Mouse (Mus musculus) midbrain, embryonic 12.5 days (tissue): ENCODE measurements around the gene Tle6. TPM values are rescaled to one million over a fixed set of nuclear protein-coding genes. Genes with fewer than 3 reads are reported as not detected.
"Not testable (repeated sequence)": the region's sequence is repeated elsewhere in the genome, so short reads cannot be mapped to it uniquely, and the experiment has no call there.

Source experiments
- ATAC-seq: fragments of 200-750 bp; cut with Nextera tagmentation; 2 replicates; pipeline ENCODE4 v1.8.0; 2017; ENCODE audit warnings: low read depth, moderate TSS enrichment, moderate library complexity; ENCODE audit not compliant: low FRiP score
- H3K27ac ChIP-seq: fragments of 300-500 bp; sonication (generic); replicated peaks from 2 replicates; pipeline ENCODE4 v1.5.1; 2016; ENCODE audit warnings: mild to moderate bottlenecking
- H3K27me3 ChIP-seq: fragments of 300-500 bp; sonication (generic); 2 replicates; pipeline ENCODE4 v1.6.1; 2016; ENCODE audit warnings: mild to moderate bottlenecking
- H3K36me3 ChIP-seq: fragments of 300-500 bp; sonication (generic); 2 replicates; pipeline ENCODE4 v1.6.1; 2016
- H3K4me1 ChIP-seq: fragments of 300-500 bp; sonication (generic); 2 replicates; pipeline ENCODE4 v1.6.1; 2016
- H3K4me2 ChIP-seq: fragments of 300-500 bp; sonication (generic); replicated peaks from 2 replicates; pipeline ENCODE4 v1.6.1; 2016; ENCODE audit warnings: mild to moderate bottlenecking, moderate library complexity
- H3K4me3 ChIP-seq: fragments of 300-500 bp; sonication (generic); 2 replicates; pipeline ENCODE4 v1.5.1; 2016; ENCODE audit warnings: mild to moderate bottlenecking
- H3K9ac ChIP-seq: fragments of 300-500 bp; sonication (generic); replicated peaks from 2 replicates; pipeline ENCODE4 v1.6.1; 2016; ENCODE audit warnings: mild to moderate bottlenecking, moderate library complexity
- H3K9me3 ChIP-seq: fragments of 300-500 bp; sonication (generic); 2 replicates; pipeline ENCODE4 v1.6.1; 2016; ENCODE audit warnings: mild to moderate bottlenecking
- WGBS: fragments of 180-500 bp; shearing (Covaris S2); methylation state at CpG from one replicate; pipeline ENCODE4 v1.1.7; 2016; 5-methylcytosine and 5-hydroxymethylcytosine counted together
- polyA plus RNA-seq: library from polyadenylated mRNA; unstranded; fragments of >200 nt; fragmentation: Nextera tagmentation; extraction: Ambion mirVana; gene quantifications from 2 replicates; pipeline ENCODE4 v1.2.1, GENCODE M21; 2016

The Tle6 gene
- polyA plus RNA-seq, 1 experiment from 2014 or later: 5.1 TPM

DNA sequence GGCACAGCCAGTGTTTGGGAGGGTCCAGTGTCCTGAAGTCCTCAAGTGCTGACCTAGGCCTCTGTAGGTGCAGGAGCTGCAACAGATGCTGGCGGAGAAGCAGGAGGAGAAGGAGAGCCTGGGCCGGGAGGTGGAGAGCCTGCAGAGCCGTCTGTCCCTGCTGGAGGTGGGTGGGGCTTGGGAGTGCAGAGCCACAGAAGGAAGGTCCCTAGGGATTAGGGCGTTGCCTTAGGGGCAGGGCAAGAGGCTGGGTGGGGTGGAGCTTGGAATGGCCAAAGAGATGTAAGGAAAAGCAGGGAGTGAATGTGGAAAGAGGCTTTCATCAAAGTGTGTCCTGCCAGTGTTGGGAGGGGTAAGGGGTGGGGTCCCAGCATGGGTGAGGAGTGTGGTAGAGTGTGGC is 40.0 kb upstream of the Tle6 start:
- H3K36me3 ChIP-seq, H3K27ac ChIP-seq, H3K9me3 ChIP-seq, H3K4me3 ChIP-seq, H3K27me3 ChIP-seq, H3K4me2 ChIP-seq, H3K9ac ChIP-seq, ATAC-seq: not testable (repeated sequence)
- 49% methylated on average over 4 of the region's 4 CpGs for WGBS
- peaks cover 24% of the 10 kb centered on the region for H3K4me1 ChIP-seq

DNA sequence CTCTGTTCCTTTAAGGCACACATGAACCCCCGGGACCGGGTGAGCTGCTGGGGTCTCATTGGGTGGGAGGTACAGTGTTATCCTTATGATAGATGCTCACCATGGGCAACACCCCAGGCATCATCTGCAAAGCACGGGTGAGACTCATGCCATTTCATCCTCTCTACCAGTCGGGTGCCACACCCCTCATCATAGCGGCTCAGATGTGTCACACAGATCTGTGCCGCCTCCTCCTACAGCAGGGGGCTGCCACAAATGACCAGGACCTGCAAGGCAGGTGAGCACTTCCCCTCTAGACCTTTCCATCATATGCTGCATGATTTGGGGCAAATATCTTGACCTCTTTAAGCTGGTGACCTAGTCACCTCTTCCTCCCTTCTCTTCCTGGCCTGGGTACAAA is 37.2 kb upstream of the Tle6 start:
- H3K4me1 ChIP-seq: peaks cover 28% of the 10 kb centered on the region
- no peaks in the 10 kb centered on the region for H3K9me3 ChIP-seq
- no peak overlapping the region for H3K4me3 ChIP-seq
- H3K36me3 ChIP-seq: no peaks in the 10 kb centered on the region
- 79% methylated on average over 6 of the region's 6 CpGs for WGBS
- no peak overlapping the region for H3K27ac ChIP-seq
- no peak overlapping the region for H3K9ac ChIP-seq
- no peak for ATAC-seq
- no peak overlapping the region for H3K4me2 ChIP-seq
- H3K27me3 ChIP-seq: peaks cover 9% of the 10 kb centered on the region

DNA sequence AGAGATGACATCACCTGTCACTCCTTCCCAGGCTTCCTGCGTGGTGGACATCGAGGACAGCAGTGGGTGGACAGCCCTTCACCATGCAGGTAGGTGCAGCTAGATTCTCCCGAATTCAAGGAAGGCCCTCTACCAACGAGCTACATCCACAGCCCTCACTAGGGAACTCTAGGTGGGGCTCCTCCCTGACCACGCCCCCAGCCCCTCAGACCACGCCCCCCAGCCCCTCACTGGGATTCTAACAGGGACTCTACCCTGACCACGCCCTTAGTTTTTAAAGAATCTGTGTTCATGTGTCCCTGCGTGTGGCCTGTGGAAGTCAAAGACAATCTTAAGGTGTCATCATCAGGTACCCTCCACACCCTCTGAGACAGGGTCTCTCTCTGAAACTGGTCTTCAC is 35.5 kb upstream of the Tle6 start:
- no peak for ATAC-seq
- peaks cover 22% of the 10 kb centered on the region for H3K27me3 ChIP-seq
- peaks cover 11% of the 10 kb centered on the region for H3K4me1 ChIP-seq
- no peak overlapping the region for H3K4me3 ChIP-seq
- no peaks in the 10 kb centered on the region for H3K9me3 ChIP-seq
- no peak overlapping the region for H3K4me2 ChIP-seq
- no peak overlapping the region for H3K27ac ChIP-seq
- no peak overlapping the region for H3K9ac ChIP-seq
- no peaks in the 10 kb centered on the region for H3K36me3 ChIP-seq
- 23% methylated on average over 8 of the region's 8 CpGs for WGBS

DNA sequence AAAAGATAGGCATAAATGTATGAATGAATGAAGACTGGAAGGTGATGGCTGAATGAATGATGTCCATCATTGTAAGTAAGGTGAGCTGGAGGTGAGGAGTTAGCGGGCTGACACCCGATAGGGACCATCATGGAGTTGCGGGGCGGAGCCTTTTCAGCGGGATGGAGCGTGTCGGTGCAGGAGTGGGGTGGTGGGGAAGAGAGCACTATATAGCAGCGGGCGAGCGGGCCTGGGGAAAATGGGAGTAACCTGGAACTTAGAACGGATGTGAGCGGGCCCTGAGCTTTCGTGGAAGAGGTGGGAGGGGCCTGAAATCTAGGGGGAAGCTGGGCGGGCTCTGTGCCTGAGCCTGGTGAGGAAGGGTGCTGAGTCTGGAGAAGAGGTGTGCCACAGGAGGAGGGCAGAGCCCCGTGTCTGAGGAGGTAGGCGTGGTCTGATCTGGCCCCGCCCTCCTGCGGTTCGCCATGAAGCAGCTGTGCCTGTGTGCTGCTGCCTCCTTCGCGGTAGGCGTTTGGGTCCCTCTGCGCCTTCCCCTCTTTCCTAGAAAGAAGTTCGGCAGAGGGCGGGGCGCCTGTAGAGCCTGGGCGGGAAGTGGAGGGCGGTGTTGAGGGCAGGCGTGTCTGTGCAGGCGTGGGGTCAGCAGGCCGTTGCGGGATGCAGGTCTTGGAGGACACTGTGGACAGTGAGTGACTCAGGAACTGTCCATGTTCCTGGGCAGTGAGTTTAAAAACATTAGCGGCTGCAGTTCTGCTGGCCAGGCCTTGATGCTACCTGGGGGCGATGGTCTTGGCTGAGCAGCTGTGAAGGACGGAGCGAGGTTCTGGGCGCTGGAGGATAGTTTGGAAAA is 32.6 kb upstream of the Tle6 start:
- WGBS: 4% methylated on average over 37 of the region's 37 CpGs
- peak overlapping the region; percentile 17; the same call in 1 of the 2 replicates for H3K27ac ChIP-seq
- peak; percentile 92 for ATAC-seq

DNA sequence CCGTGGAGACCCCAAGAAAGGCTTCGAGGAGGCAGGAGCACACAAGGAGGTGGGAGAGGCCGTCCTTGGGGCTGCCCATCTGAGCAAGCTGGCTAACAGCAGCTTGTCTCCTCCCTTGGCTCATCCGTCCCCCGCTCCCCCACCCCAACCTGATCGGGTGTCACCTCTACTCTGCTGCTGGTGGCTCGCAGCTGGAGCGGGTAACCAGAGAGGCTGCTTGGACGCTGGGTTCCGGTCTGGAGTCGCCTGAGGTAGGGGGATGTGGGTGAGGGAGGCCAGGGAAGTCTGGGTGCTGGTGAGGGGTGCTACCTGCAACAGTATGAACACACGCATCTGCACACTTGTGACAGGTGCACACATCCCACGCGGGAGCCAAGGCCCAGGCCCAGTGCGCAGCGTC is 27.5 kb upstream of the Tle6 start, which contains the start of gene Ankrd24:
Gene Ankrd24 (plus strand): TSS at position 151 of the 400 bp plus-strand sequence.
- 84% methylated on average over 16 of the region's 16 CpGs for WGBS
- ATAC-seq: no peak
- H3K9me3 ChIP-seq: no peaks in the 10 kb centered on the region
- H3K27ac ChIP-seq: peak within 1 kb of the TSS; percentile 85
- H3K4me3 ChIP-seq: peak within 1 kb of the TSS; percentile 65
- peaks cover 23% of the 10 kb centered on the region for H3K4me1 ChIP-seq
- H3K4me2 ChIP-seq: peak within 1 kb of the TSS; percentile 80
- peaks cover 23% of the 10 kb centered on the region; the same call in 1 of the 2 replicates for H3K27me3 ChIP-seq
- H3K9ac ChIP-seq: peak within 1 kb of the TSS; percentile 71
- H3K36me3 ChIP-seq: peaks cover 25% of the 10 kb centered on the region

More for the DNA sequence above, 32.6 kb upstream of the Tle6 start:
- peak overlapping the region; percentile 46 for H3K4me3 ChIP-seq
- no peaks in the 10 kb centered on the region for H3K9me3 ChIP-seq
- H3K4me1 ChIP-seq: peaks cover 11% of the 10 kb centered on the region
- no peaks in the 10 kb centered on the region for H3K36me3 ChIP-seq
- peak overlapping the region; percentile 65 for H3K9ac ChIP-seq
- H3K4me2 ChIP-seq: peak overlapping the region; percentile 68
- peaks cover 32% of the 10 kb centered on the region for H3K27me3 ChIP-seq

DNA sequence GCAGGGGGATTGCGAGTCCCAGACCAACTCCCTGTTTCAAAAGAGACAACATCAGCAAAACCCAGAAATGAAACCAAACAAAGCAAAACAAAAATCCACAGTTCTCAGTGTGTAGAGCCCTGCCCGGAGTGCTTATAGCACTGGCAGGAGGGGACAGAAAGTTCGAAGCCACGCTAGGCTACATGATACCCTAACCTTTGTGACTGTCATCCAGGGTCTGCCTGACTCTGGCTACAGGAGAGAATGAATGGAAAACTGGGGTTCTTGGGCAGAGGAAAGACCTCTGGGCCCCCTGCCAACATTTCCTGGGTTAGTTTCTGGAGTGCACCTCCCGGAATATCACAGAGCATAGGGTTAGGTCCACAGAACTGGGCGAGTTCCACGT is 27.0 kb upstream of the Tle6 start:
- Histone ChIP-seq H3K27me3 (peaks cover 22% of the 10 kb centered on the region; the same call in 1 of the 2 replicates), H3K9me3 (no peaks in the 10 kb centered on the region), H3K4me2 (peak overlapping the region; percentile 80), H3K36me3 (peaks cover 28% of the 10 kb centered on the region), H3K4me1 (peaks cover 20% of the 10 kb centered on the region), H3K27ac (peak overlapping the region; percentile 85), H3K4me3 (peak overlapping the region; percentile 65), H3K9ac (peak overlapping the region; percentile 71)
- 63% methylated on average over 7 of the region's 7 CpGs for WGBS
- peak; percentile 23 for ATAC-seq

DNA sequence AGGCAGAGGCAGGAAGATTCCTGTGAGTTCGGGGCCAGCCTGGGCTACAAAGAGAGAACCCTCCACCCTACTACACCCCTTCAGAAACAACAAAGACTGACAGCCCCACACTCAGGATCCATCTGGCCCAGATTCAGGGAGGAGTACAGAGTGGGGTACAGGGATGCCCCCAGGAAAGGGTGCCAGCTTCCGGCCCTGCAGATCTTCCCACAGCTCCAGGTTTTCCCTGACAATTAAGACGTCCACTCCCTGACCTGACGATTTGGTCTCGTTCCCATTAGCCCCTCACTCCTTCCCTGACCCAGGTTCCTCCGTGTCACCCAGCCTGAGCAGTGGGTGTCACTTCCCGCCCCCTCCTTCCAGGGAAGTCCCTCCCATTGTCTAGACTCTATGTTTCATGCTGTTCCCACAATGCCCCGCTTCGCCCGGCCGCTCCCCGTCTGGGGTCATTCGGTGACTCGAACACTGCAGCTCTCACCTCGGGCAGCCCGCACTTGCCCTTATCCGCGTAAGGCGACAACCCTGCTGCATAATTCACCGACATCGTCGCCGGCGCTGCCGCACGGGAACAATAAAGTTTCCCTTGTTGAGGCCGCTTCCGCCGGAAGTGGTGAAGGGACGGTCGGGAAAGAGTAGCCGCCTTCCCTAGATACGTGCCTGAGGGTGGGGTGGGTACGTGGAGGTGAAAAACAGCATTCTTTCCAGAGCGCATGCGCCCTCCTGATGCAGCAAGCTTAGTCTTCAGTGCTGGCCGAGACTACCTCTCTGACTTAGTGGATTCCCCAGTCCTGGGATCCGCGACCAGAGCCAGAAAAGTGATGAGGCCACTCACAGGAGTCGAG is 26.3 kb upstream of the Tle6 start, which contains the start of gene Sirt6:
Gene Sirt6 (minus strand): TSS at position 804 of the 842 bp plus-strand sequence.
- Histone ChIP-seq H3K4me2 (peak within 1 kb of the TSS; percentile 80), H3K9ac (peak within 1 kb of the TSS; percentile 71), H3K36me3 (peaks cover 34% of the 10 kb centered on the region), H3K4me1 (peaks cover 20% of the 10 kb centered on the region), H3K4me3 (peak within 1 kb of the TSS; percentile 65), H3K9me3 (no peaks in the 10 kb centered on the region), H3K27ac (peak within 1 kb of the TSS; percentile 85), H3K27me3 (0 out of 2 replicates have a peak, but pooled peaks cover 16% of the 10 kb centered on the region)
- ATAC-seq: peak; percentile 87
- 6% methylated on average over 40 of the region's 40 CpGs for WGBS

DNA sequence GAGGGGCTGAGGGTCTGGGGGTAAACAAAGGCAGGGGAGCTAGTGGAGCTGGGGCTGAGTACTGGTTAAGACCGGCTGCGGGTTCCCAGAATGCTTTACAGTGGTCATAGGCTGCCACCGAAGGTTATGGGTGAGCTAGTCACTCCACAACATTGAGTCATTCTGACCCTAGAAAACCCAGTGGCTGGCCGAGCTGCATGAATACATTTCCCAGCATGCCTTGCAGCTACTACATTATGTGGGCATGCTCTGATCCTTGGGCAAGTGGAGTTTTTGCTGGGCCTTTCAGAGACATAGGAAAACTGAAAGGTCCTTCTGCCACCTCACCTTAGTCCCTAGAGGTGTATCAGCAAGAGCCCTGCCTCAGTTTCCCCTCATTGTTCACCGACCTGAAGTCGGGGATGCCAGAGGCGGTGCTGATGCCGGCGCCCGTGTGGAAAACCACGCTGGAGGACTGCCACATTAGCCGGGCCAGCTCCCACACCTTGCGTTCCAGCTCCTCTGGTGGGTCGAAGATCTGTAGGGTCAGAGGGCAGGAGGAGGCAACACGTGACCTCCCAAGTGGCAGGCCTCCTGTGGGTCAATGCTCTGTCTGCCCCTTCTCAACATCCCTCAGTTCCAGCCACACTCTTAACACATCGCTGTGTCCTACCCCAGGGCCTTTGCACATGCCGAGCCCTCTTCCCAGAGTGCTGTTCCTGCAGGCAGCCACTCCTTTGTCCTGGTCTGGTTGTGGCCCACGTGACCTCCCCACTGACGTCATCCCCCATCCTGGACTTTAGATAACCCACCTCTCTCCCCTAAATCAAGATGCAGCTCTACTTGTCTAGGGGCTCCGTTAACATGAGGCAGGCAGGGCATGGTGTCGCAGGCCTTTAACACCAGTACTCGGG is 25.5 kb upstream of the Tle6 start:
- peak overlapping the region; percentile 85 for H3K27ac ChIP-seq
- no peaks in the 10 kb centered on the region for H3K9me3 ChIP-seq
- peaks cover 42% of the 10 kb centered on the region for H3K36me3 ChIP-seq
- 0 out of 2 replicates have a peak, but pooled peaks cover 10% of the 10 kb centered on the region for H3K27me3 ChIP-seq
- peak; percentile 3; the same call in 1 of the 2 replicates for ATAC-seq
- H3K9ac ChIP-seq: peak overlapping the region; percentile 71
- H3K4me1 ChIP-seq: peaks cover 20% of the 10 kb centered on the region
- peak overlapping the region; percentile 80 for H3K4me2 ChIP-seq
- 90% methylated on average over 22 of the region's 22 CpGs for WGBS
- H3K4me3 ChIP-seq: peak overlapping the region; percentile 65

DNA sequence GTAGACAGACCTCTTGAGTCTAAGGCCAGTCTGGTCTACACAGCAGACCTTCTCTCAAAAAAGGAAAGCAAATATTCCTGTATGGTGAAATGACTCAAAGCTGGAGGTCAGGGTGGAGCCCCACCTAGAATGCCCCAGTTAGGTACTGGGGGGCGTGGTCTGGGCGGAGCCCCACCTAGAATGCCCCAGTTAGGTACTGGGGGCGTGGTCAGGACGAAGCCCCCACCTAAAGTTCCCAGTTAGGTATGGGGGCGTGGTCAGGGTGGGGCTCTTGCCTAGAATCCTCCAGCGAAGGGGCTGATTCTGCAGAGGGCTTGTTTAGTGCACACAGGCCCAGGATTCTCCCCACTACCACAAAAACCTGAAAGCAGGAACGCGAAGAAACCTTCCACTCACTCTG is 22.6 kb upstream of the Tle6 start:
- Histone ChIP-seq H3K4me2 (no peak overlapping the region), H3K27me3 (no peaks in the 10 kb centered on the region), H3K27ac (no peak overlapping the region), H3K9me3 (no peaks in the 10 kb centered on the region), H3K9ac (no peak overlapping the region), H3K4me3 (no peak overlapping the region), H3K4me1 (peaks cover 20% of the 10 kb centered on the region), H3K36me3 (peaks cover 51% of the 10 kb centered on the region)
- ATAC-seq: no peak
- 63% methylated on average over 8 of the region's 8 CpGs for WGBS

DNA sequence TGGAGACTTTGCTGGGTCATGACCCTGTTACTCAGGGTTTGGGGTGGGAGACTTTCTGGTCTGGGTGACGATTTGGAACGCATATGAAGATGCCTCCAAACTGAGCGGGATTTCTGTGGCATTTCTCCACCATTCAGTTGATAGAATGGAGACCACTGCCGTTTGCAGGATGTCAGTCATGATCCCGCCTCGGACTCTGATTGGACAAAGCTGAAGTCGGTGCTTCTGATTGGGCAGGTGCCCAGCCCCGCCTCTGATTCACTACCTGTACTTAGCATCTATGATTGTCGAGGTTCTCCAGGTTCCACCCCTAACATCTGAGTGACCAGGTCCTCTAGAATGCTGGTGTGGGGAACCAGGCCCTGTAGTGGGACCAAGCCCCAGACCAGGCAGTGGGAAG is 19.9 kb upstream of the Tle6 start:
- H3K27me3 ChIP-seq: peaks cover 3% of the 10 kb centered on the region; the same call in 1 of the 2 replicates
- no peak overlapping the region for H3K4me2 ChIP-seq
- H3K9me3 ChIP-seq: no peaks in the 10 kb centered on the region
- H3K4me1 ChIP-seq: peaks cover 3% of the 10 kb centered on the region; the same call in 1 of the 2 replicates
- H3K36me3 ChIP-seq: peaks cover 49% of the 10 kb centered on the region
- no peak for ATAC-seq
- no peak overlapping the region for H3K27ac ChIP-seq
- 62% methylated on average over 9 of the region's 9 CpGs for WGBS
- no peak overlapping the region for H3K4me3 ChIP-seq
- no peak overlapping the region for H3K9ac ChIP-seq

DNA sequence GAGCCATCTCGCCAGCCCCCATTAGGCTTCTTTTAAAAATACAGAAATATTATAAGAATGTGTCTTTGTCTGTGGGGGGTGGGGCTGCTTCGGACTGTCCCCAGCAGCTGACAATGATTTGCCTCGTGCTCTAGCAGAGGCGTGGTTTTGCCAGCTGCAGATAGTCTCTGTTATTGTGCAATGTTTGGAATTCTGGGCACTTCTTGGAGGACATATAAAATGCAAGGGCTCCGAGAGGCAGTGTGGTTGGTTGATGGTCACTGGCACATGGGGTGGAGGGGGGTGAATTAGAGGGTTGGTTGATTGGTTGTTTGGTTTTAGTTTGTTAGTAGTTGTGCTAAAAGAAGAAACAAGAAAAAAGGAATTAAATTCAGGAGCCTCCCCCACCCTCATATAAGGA is 19.1 kb upstream of the Tle6 start:
- Histone ChIP-seq H3K9ac (no peak overlapping the region), H3K27ac (no peak overlapping the region), H3K4me3 (no peak overlapping the region), H3K36me3 (peaks cover 41% of the 10 kb centered on the region), H3K4me1 (no peaks in the 10 kb centered on the region), H3K27me3 (peaks cover 8% of the 10 kb centered on the region), H3K4me2 (no peak overlapping the region), H3K9me3 (no peaks in the 10 kb centered on the region)
- no peak for ATAC-seq
- WGBS: 90% methylated on average over 5 of the region's 5 CpGs
